Mouse (Mus musculus) kidney, adult 2 months (tissue): ENCODE measurements at regions not wholly inside any gene's neighbourhood (a gene's known extent, or its start where the extent isn't known, plus 50 kb on each side); places are given as distances from the start of the nearest gene placed in this dataset.

ENCODE experiments used
- CTCF ChIP-seq: fragments of 200-500 bp; conservative IDR thresholded peaks from 2 replicates; pipeline ENCODE4 v1.5.1; 2011; ENCODE audit warnings: low read depth, mild to moderate bottlenecking, control low read depth, low read length, moderate library complexity, mixed read lengths; ENCODE audit not compliant: insufficient read depth, insufficient read length
- POLR2A ChIP-seq: fragments of 200-500 bp; IDR thresholded peaks from one replicate; pipeline ENCODE4 v1.6.1; 2011; ENCODE audit warnings: low read depth, low read length, control low read depth

- TF ChIP-seq POLR2A = no peak
- TF ChIP-seq CTCF = no peak
Observed at GRCm38 (mm10) chr13:44249119-44249518, 464.5 kb downstream of the Cd83 start.
